Mouse (Mus musculus) common myeloid progenitor, adult 5-6 weeks (primary cell): ENCODE results near the gene Pik3c2b. TPM values are rescaled to one million over a fixed set of nuclear protein-coding genes. Genes with fewer than 3 reads are reported as not detected.
"Not testable (repeated sequence)": the region's sequence is repeated elsewhere in the genome, so short reads cannot be mapped to it uniquely, and the experiment has no call there.

ENCODE experiments used
- ATAC-seq: replicated peaks from 2 replicates; pipeline ENCODE4 v1.8.0; 2016; ENCODE audit warnings: low read depth, mild to moderate bottlenecking, moderate TSS enrichment, inconsistent platforms; ENCODE audit not compliant: poor library complexity, severe bottlenecking
- total RNA-seq: library from RNA; stranded (forward); fragments of 200-1000, 187-1606 nt; gene quantifications from 2 replicates; pipeline ENCODE4 v1.2.3, GENCODE M21; 2017

The Pik3c2b gene
- total RNA-seq, result 1.5 and 2.6 TPM in 2 replicates

- ATAC-seq, result no peak
These were observed at the start of gene Pik3c2b for GRCm38 (mm10) chr1:133045011-133045860. TSS of gene Pik3c2b (plus strand) at chr1:133045667.

- ATAC-seq, result 0 out of 2 replicates have a peak, but pooled peaks have one; percentile 11
These were observed 45.1 kb upstream of the Pik3c2b start for GRCm38 (mm10) chr1:133000347-133000746.

GRCm38 (mm10) chr1:133006571-133006970 lies 38.9 kb upstream of the Pik3c2b start:
- no peak for ATAC-seq

- peak; percentile 52 for ATAC-seq
These were observed 33.3 kb upstream of the Pik3c2b start for GRCm38 (mm10) chr1:133011955-133012841.

- ATAC-seq, result no peak
These were observed 32.1 kb upstream of the Pik3c2b start for GRCm38 (mm10) chr1:133013331-133013730.

- ATAC-seq, result no peak
These were observed 31.3 kb upstream of the Pik3c2b start for GRCm38 (mm10) chr1:133014196-133014595.

GRCm38 (mm10) chr1:133016775-133017428 lies 28.6 kb upstream of the Pik3c2b start:
- no peak for ATAC-seq

- no peak for ATAC-seq
These were observed 26.9 kb upstream of the Pik3c2b start for GRCm38 (mm10) chr1:133018580-133018979.

- no peak for ATAC-seq
These were observed 26.2 kb upstream of the Pik3c2b start for GRCm38 (mm10) chr1:133019312-133019711.

- ATAC-seq, result 0 out of 2 replicates have a peak, but pooled peaks have one; percentile 33
These were observed 25.2 kb upstream of the Pik3c2b start for GRCm38 (mm10) chr1:133020137-133020894.

GRCm38 (mm10) chr1:133021391-133021790 lies 24.1 kb upstream of the Pik3c2b start:
- no peak for ATAC-seq

- not testable (repeated sequence) for ATAC-seq
These were observed 23.5 kb upstream of the Pik3c2b start for GRCm38 (mm10) chr1:133021971-133022370.

GRCm38 (mm10) chr1:133023723-133024122 lies 21.7 kb upstream of the Pik3c2b start:
- not testable (repeated sequence) for ATAC-seq

GRCm38 (mm10) chr1:133024426-133024825 lies 21.0 kb upstream of the Pik3c2b start:
- ATAC-seq, result no peak

- peak; percentile 99 for ATAC-seq
These were observed 20.2 kb upstream of the Pik3c2b start for GRCm38 (mm10) chr1:133025051-133025795.

- ATAC-seq, result not testable (repeated sequence)
These were observed 19.7 kb upstream of the Pik3c2b start for GRCm38 (mm10) chr1:133025796-133026190.

- no peak for ATAC-seq
These were observed 18.3 kb upstream of the Pik3c2b start for GRCm38 (mm10) chr1:133027126-133027525.

- no peak for ATAC-seq
These were observed 17.5 kb upstream of the Pik3c2b start for GRCm38 (mm10) chr1:133027980-133028379.

GRCm38 (mm10) chr1:133029744-133030143 lies 15.7 kb upstream of the Pik3c2b start:
- no peak for ATAC-seq
